Mouse (Mus musculus) G1E (cell line): Measurements from ENCODE around the gene Rtp4.

Experiments
- CTCF ChIP-seq: IDR thresholded peaks from 2 replicates; pipeline ENCODE4 v1.5.1; 2012; ENCODE audit warnings: low read depth, low read length, inconsistent platforms, mixed read lengths
- GATA1 ChIP-seq: IDR thresholded peaks from 2 replicates; pipeline ENCODE4 v1.6.1; 2012; ENCODE audit warnings: borderline replicate concordance, low read length, inconsistent platforms, mixed read lengths
- POLR2AphosphoS5 ChIP-seq: IDR thresholded peaks from 2 replicates; pipeline ENCODE4 v1.6.1; 2012; ENCODE audit warnings: low read depth, low read length, inconsistent platforms; ENCODE audit not compliant: insufficient replicate concordance
- TAL1 ChIP-seq: conservative IDR thresholded peaks from 2 replicates; pipeline ENCODE4 v1.6.1; 2012; ENCODE audit warnings: low read depth, low read length, inconsistent platforms, mixed read lengths

DNA sequence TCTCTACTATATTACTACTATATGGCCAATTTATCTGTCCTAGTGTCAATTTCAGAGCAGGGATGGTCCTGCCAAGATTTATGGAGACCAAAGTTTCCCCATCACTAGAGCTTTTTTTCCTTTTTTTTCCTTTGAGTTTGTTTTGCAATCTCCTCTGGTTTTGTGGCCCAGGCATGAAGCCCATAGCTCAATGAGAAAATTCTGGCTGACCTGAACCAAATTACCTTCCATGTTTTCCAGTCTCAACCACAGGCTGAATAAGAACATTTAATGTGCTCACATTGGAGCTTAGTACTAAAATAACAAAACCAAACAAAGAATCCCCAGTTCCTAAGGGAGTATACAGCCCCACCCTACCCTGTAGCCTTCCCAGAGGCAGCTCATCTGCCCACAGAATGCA, 43.5 kb upstream of the Rtp4 start:
- TF ChIP-seq GATA1 (no peak), CTCF (no peak), TAL1 (no peak), POLR2AphosphoS5 (no peak)
